Mouse (Mus musculus) liver, embryonic 14.5 days (tissue): ENCODE data around the gene Ros1. TPM values are rescaled to one million over a fixed set of nuclear protein-coding genes. Genes with fewer than 3 reads are reported as not detected.

Experiments used
- ATAC-seq: fragments of 200-750 bp; cut with Nextera tagmentation; 2 replicates; pipeline ENCODE4 v1.8.0; 2017; ENCODE audit warnings: moderate number of reproducible peaks, mild to moderate bottlenecking, moderate library complexity; ENCODE audit not compliant: insufficient read depth
- DNase-seq, 3 experiments: peaks; one replicate each; pipeline ENCODE4 v3.0.0-alpha.2; 2012 to 2013; ENCODE audit warnings: low read depth in 3 of 3, low spot score in 3 of 3
- H3K27ac ChIP-seq: fragments of 300-500 bp; sonication (generic); 2 replicates; pipeline ENCODE4 v1.5.1; 2014; ENCODE audit warnings: moderate library complexity, mild to moderate bottlenecking, control low read depth, inconsistent platforms
- H3K27me3 ChIP-seq: fragments of 300-500 bp; sonication (generic); 2 replicates; pipeline ENCODE4 v1.6.1; 2014; ENCODE audit warnings: mild to moderate bottlenecking, low read length, moderate library complexity; ENCODE audit not compliant: control insufficient read depth, insufficient read depth
- H3K36me3 ChIP-seq: fragments of 300-500 bp; sonication (generic); replicated peaks from 2 replicates; pipeline ENCODE4 v1.6.1; 2014; ENCODE audit warnings: low read depth; ENCODE audit not compliant: control insufficient read depth, insufficient read depth
- H3K4me1 ChIP-seq, 2 experiments: fragments of 200-500 bp in 1 of 2; fragments of 300-500 bp in 1 of 2; sonication (generic) in 1 of 2; replicated peaks; 2 replicates each; pipeline ENCODE4 v1.6.1; 2012 to 2014; ENCODE audit warnings: antibody characterized with exemption in 1 of 2, inconsistent platforms in 1 of 2, low read length in 1 of 2; ENCODE audit not compliant: control insufficient read depth in 2 of 2, insufficient read depth in 2 of 2
- H3K4me2 ChIP-seq: fragments of 300-500 bp; sonication (generic); 2 replicates; pipeline ENCODE4 v1.6.1; 2014; ENCODE audit warnings: low read depth, mild to moderate bottlenecking, control low read depth, moderate library complexity
- H3K4me3 ChIP-seq, 2 experiments: fragments of 200-500 bp in 1 of 2; fragments of 300-500 bp in 1 of 2; sonication (generic) in 1 of 2; 2 replicates each; pipeline ENCODE4 v1.5.1; 2012 to 2014; ENCODE audit warnings: low read depth in 2 of 2, low read length in 2 of 2, mild to moderate bottlenecking in 2 of 2, control low read depth in 1 of 2, inconsistent platforms in 1 of 2, moderate library complexity in 1 of 2; ENCODE audit not compliant: insufficient read depth in 1 of 2
- H3K9ac ChIP-seq: fragments of 300-500 bp; sonication (generic); replicated peaks from 2 replicates; pipeline ENCODE4 v1.6.1; 2014; ENCODE audit warnings: mild to moderate bottlenecking, control low read depth, moderate library complexity
- H3K9me3 ChIP-seq: fragments of 300-500 bp; sonication (generic); 2 replicates; pipeline ENCODE4 v1.6.1; 2016; ENCODE audit warnings: low read length, mixed read lengths; ENCODE audit not compliant: control insufficient read depth
- CTCF ChIP-seq: IDR thresholded peaks from 2 replicates; pipeline ENCODE4 v1.5.1; 2016; ENCODE audit warnings: antibody characterized with exemption, low read depth, control low read depth
- EP300 ChIP-seq: IDR thresholded peaks from 2 replicates; pipeline ENCODE4 v1.6.1; 2016; ENCODE audit warnings: antibody characterized with exemption, low read depth
- WGBS: fragments of 180-500 bp; shearing (Covaris S2); extraction: QIAGEN DNeasy Blood & Tissue Kit; methylation state at CpG from one replicate; pipeline ENCODE4 v1.1.7; 2014; ENCODE audit not compliant: insufficient replicate concordance; 5-methylcytosine and 5-hydroxymethylcytosine counted together
- polyA plus RNA-seq, 2 experiments: library from polyadenylated mRNA; depleted of rRNA in 1 of 2; stranded (reverse) in 1 of 2; unstranded in 1 of 2; fragments of >200 nt; fragmentation: Nextera tagmentation in 1 of 2; extraction: Ambion mirVana in 1 of 2; gene quantifications; 2 replicates each; pipeline versions ENCODE4 v1.2.1 to v1.2.3; 2012 to 2014

Gene Ros1
- polyA plus RNA-seq, 2 experiments: 0.03 to 0.05 TPM

DNA sequence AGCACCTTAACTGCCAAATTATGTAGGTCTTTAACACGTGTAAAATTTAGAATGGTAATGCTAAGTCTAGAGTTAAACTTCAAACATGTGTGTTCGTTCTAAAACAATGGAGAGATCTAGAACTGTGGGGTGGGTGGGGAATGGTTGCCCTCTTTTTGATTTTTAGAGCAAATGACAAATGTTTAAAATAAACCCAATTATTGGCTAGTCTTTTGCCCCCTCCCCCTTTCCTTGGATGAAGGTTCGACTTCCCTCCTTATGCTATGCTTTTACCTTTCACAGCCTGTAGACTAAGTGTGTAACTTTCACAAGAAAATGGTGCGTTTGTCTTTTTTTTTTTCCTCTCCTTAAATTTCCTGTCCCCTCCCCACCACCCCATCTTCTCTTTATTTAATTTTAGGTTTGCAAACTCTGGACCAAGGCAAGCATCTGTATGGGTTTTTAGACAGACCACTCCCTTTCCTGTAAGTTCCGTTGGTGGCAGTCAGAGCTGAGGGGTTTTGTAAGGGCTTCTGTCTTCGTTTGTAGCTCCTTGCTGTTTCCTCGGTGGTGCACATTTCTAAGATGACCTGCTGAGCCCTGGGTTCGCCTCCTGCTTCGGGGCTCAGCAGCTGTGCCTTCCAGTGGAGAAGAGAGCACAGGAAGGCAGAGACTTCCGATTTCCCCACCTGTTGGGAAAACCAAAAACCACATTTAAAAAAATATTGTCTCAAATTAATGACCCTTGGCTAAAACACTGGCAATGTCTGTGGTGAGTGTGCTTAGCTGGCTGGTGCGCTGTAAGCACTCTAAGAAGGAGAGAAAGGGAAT, 166.3 kb downstream of the Ros1 start:
- Histone ChIP-seq H3K9ac (no peak overlapping the region), H3K9me3 (no peaks in the 10 kb centered on the region), H3K4me2 (no peak overlapping the region), H3K27me3 (peaks cover 56% of the 10 kb centered on the region), H3K27ac (no peak overlapping the region), H3K4me1 (no peaks in the 10 kb centered on the region), H3K36me3 (no peaks in the 10 kb centered on the region), H3K4me3 (no peak overlapping the region)
- DNase-seq (no peak), ATAC-seq (no peak)
- TF ChIP-seq CTCF (no peak), EP300 (no peak)
- 2% methylated on average over 11 of the region's 11 CpGs for WGBS

DNA sequence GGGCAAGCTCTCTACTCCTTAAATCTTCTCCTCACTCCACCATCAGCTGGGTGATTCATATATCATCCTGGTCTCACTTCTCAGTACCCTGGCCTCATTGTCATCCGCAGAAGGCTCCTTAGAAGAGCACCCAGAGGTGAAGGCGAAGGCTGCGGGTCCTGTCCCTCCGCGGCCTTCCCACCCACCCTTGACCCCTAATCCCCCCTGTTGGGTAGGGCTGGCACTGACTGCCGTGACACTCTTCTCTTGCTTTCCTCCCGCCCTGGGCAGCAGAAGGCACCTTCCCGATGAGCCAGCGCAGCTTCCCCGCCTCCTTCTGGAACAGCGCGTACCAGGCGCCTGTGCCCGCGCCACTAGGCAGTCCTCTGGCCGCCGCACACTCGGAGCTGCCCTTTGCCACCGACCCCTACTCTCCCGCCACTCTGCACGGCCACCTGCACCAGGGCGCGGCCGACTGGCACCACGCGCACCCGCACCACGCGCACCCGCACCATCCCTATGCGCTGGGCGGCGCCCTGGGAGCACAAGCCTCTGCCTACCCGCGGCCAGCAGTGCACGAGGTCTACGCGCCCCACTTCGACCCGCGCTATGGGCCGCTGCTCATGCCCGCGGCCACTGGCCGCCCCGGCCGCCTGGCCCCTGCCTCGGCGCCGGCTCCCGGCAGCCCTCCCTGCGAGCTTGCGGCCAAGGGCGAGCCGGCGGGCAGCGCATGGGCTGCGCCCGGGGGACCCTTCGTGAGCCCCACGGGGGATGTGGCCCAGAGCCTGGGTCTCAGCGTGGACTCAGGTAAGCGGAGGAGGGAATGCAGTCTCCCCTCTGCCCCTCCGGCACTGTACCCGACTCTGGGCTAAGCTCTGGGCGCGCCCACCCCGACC, 167.6 kb downstream of the Ros1 start:
- peaks cover 69% of the 10 kb centered on the region for H3K27me3 ChIP-seq

DNA sequence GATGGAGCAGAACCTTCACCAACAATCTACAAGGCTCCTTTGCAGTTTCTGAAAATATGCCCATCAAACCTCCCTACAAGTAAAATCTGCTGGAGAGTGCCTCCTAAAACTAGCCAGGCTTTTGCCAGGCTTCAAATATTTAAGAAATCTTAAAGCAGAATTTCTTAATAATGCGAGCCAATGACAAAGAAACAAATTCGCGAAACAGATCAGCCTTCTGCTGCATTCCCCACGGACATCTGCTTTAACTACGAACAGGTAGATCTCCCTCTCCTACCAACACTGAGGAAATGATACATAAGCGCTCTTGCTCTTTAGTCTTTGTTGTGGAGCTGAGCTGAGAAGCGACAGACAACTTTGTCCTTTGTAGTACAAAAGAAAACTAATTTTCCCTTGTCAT, 169.2 kb downstream of the Ros1 start:
- Histone ChIP-seq H3K4me3 (no peak overlapping the region), H3K4me1 (no peaks in the 10 kb centered on the region), H3K36me3 (no peaks in the 10 kb centered on the region), H3K9me3 (no peaks in the 10 kb centered on the region), H3K27ac (no peak overlapping the region), H3K27me3 (peaks cover 83% of the 10 kb centered on the region), H3K9ac (no peak overlapping the region), H3K4me2 (no peak overlapping the region)
- 7% methylated on average over 7 of the region's 7 CpGs for WGBS
- ATAC-seq (no peak), DNase-seq (no peak)
- TF ChIP-seq EP300 (no peak), CTCF (no peak)

More for the DNA sequence above, 167.6 kb downstream of the Ros1 start:
- no peak for ATAC-seq
- no peak overlapping the region for H3K4me3 ChIP-seq
- no peaks in the 10 kb centered on the region for H3K9me3 ChIP-seq
- no peak for TF ChIP-seq CTCF
- TF ChIP-seq EP300: no peak
- WGBS: 4% methylated on average over 66 of the region's 68 CpGs
- H3K9ac ChIP-seq: no peak overlapping the region
- H3K27ac ChIP-seq: no peak overlapping the region
- H3K4me2 ChIP-seq: no peak overlapping the region; the same call in 1 of the 2 replicates
- no peak for DNase-seq
- no peaks in the 10 kb centered on the region for H3K36me3 ChIP-seq
- H3K4me1 ChIP-seq: no peaks in the 10 kb centered on the region

DNA sequence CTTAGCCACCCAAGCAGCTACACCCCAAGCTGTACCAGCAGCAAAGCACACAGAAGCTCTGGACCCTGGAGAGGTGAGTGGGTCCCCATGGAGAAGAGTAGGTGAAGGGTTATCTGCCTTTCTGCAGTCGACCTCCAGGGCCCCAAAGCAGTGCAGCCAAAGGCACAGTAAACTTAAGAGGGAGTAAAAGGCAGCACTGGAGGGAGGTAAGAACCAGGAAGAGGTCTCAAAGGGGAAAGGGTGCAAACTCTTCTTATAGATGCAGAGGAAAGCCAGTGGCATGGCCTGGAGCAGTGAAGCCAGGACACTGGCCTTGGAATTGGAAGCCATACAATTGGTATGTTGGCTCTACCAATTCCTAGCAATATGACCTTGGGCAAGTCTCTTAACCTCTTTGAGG, 169.8 kb downstream of the Ros1 start:
- Histone ChIP-seq H3K36me3 (no peaks in the 10 kb centered on the region), H3K4me2 (no peak overlapping the region)

DNA sequence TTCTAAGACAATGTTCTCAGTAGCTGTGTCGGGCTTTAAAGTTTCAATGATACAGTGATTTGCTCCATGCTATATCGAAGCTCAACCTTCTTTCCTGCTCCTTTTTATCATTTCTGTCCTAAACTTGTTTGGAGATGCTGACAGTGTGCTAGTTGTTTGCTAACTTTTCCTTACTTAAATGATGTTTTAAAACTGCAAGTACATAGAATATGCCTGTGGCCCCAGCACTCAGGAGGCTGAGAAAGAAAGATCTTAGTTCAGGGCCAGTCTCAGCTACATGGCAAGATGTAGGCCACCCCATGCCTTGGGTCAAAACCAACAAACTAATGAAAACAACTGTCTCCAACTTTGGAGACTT, 171.0 kb downstream of the Ros1 start:
- ATAC-seq (no peak), DNase-seq (no peak)
- WGBS: 9% methylated on average over 2 of the region's 2 CpGs
- Histone ChIP-seq H3K36me3 (no peaks in the 10 kb centered on the region), H3K9me3 (no peaks in the 10 kb centered on the region), H3K4me1 (no peaks in the 10 kb centered on the region), H3K4me3 (no peak overlapping the region), H3K27me3 (peaks cover 81% of the 10 kb centered on the region), H3K4me2 (no peak overlapping the region), H3K27ac (no peak overlapping the region), H3K9ac (no peak overlapping the region)
- TF ChIP-seq EP300 (no peak), CTCF (no peak)

More for the DNA sequence above, 169.8 kb downstream of the Ros1 start:
- TF ChIP-seq EP300 (no peak), CTCF (no peak)
- Histone ChIP-seq H3K4me1 (no peaks in the 10 kb centered on the region), H3K9me3 (no peaks in the 10 kb centered on the region), H3K27ac (no peak overlapping the region), H3K4me3 (no peak overlapping the region), H3K9ac (no peak overlapping the region), H3K27me3 (peaks cover 88% of the 10 kb centered on the region)
- no peak for DNase-seq
- WGBS: 0% methylated on average over 1 of the region's 1 CpGs
- ATAC-seq: no peak
